ENCODE assay signal across 15 mouse cellular contexts in the genomic region with DNA sequence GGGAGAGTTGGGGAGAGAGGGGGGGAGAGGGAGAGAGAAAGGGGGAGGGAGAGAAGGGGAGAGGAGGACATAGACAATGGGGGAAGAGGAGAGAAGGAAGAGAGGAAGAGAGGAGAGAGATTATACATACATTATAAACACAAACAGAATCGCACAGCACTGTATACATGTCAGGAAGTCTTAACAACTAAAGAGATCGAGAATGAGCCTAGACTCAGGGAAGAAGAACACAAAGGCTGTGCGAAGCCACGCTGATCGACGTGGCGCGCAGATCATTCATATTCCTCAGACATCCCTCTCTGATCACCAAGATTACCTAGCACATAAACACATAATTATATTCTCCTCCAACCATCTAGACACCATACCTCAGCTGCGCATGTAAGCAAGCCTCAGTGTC.
"Had no signal": no experiment of that assay in that cellular context is flagged by ENCODE, and none has a peak within 500 bp of the region (broad histone marks: within the 10 kb centered on the region; RNA-seq: fewer than 3 reads in every experiment).

No protein-coding gene starts in this region.

- DNase-seq: kidney, postnatal 4 days; liver; liver, embryonic 13.5 days; liver, postnatal 0 days; lung, postnatal 14 days; retina, postnatal 1 day; thymus, postnatal 4 days had no signal

- H3K9ac ChIP-seq: limb, embryonic 12.5 days; liver, embryonic 13.5 days; liver, postnatal 0 days; lung, embryonic 15.5 days; stomach, embryonic 15.5 days had no signal

- H3K4me1 ChIP-seq: liver, embryonic 13.5 days; megakaryocyte, embryonic 14.5 days; stomach, embryonic 15.5 days had no signal

- H3K4me2 ChIP-seq: limb, embryonic 12.5 days; liver, embryonic 13.5 days; lung, embryonic 15.5 days; stomach, embryonic 15.5 days had no signal

- H3K36me3 ChIP-seq: limb, embryonic 12.5 days; liver, embryonic 13.5 days; lung, embryonic 15.5 days; stomach, embryonic 15.5 days had no signal

- H3K9me3 ChIP-seq: limb, embryonic 12.5 days; liver, embryonic 13.5 days; lung, embryonic 15.5 days; stomach, embryonic 15.5 days had no signal

- ATAC-seq: intestine, postnatal 0 days; liver, postnatal 0 days had no signal

- H3K4me3 ChIP-seq: layer of hippocampus, adult 2 months; limb, embryonic 12.5 days; liver, embryonic 13.5 days; lung, embryonic 15.5 days; megakaryocyte, embryonic 14.5 days; stomach, embryonic 15.5 days had no signal

- H3K27ac ChIP-seq: kidney, postnatal 0 days; layer of hippocampus, adult 2 months; limb, embryonic 12.5 days; liver, embryonic 13.5 days; lung, embryonic 15.5 days; macrophage; stomach, embryonic 15.5 days had no signal

- H3K27me3 ChIP-seq: limb, embryonic 12.5 days; liver, embryonic 13.5 days; lung, embryonic 15.5 days; megakaryocyte, embryonic 14.5 days; stomach, embryonic 15.5 days had no signal
